Mouse (Mus musculus): Measurements from ENCODE around the gene Zgrf1. TPM values are rescaled to one million over a fixed set of nuclear protein-coding genes. Genes with fewer than 3 reads are reported as not detected.

Zgrf1 gene
- polyA plus RNA-seq, 1 experiment from 2014 or later, result 2.8 TPM

GRCm38 (mm10) chr3:127632531-127632930 lies 79.2 kb downstream of the Zgrf1 start:
- Histone ChIP-seq H3K27me3 (replicated peaks; ENCODE audit: control insufficient read depth, insufficient read depth, low read length) (peaks cover 28% of the 10 kb centered on the region), H3K27ac (ENCODE audit: low read depth, low read length) (no peak overlapping the region), H3K4me2 (ENCODE audit: low read length) (peak overlapping the region; percentile 93), H3K36me3 (ENCODE audit: control insufficient read depth, insufficient read depth, low read length) (no peaks in the 10 kb centered on the region), H3K4me3 (ENCODE audit: low read length) (peak overlapping the region; percentile 51), H3K4me1 (ENCODE audit: control insufficient read depth, insufficient read depth, low read depth, low read length) (peaks cover 23% of the 10 kb centered on the region), H3K9me3 (ENCODE audit: control insufficient read depth, low read length) (no peaks in the 10 kb centered on the region), H3K9ac (ENCODE audit: low read depth, low read length) (peak overlapping the region; percentile 60)
- ATAC-seq, result peak; percentile 73
- under 1% methylated on average over 28 of the region's 32 CpGs for WGBS

- ATAC-seq, result peak; percentile 57
- Histone ChIP-seq H3K27ac (ENCODE audit: low read depth, low read length) (no peak within 1 kb of the TSS), H3K27me3 (replicated peaks; ENCODE audit: control insufficient read depth, insufficient read depth, low read length) (peaks cover 30% of the 10 kb centered on the region), H3K9ac (ENCODE audit: low read depth, low read length) (peak within 1 kb of the TSS; percentile 60), H3K4me1 (ENCODE audit: control insufficient read depth, insufficient read depth, low read depth, low read length) (peaks cover 21% of the 10 kb centered on the region), H3K4me3 (ENCODE audit: low read length) (peak within 1 kb of the TSS; percentile 51), H3K36me3 (ENCODE audit: control insufficient read depth, insufficient read depth, low read length) (no peaks in the 10 kb centered on the region), H3K4me2 (ENCODE audit: low read length) (peak within 1 kb of the TSS; percentile 93), H3K9me3 (ENCODE audit: control insufficient read depth, low read length) (no peaks in the 10 kb centered on the region)
- under 1% methylated on average over 89 of the region's 92 CpGs for WGBS
Measured at GRCm38 (mm10) chr3:127633080-127634032, 80.1 kb downstream of the Zgrf1 start, which contains the start of gene Neurog2. TSS of gene Neurog2 (plus strand) at chr3:127633135.

- WGBS, result under 1% methylated on average over 50 of the region's 58 CpGs
- H3K27me3 ChIP-seq (replicated peaks; ENCODE audit: control insufficient read depth, insufficient read depth, low read length), result peaks cover 30% of the 10 kb centered on the region
Measured at GRCm38 (mm10) chr3:127634101-127634983, 81.1 kb downstream of the Zgrf1 start.

GRCm38 (mm10) chr3:127634984-127635349 lies 81.7 kb downstream of the Zgrf1 start:
- no peaks in the 10 kb centered on the region for H3K9me3 ChIP-seq (ENCODE audit: control insufficient read depth, low read length)
- H3K36me3 ChIP-seq (ENCODE audit: control insufficient read depth, insufficient read depth, low read length), result no peaks in the 10 kb centered on the region
- H3K27me3 ChIP-seq (replicated peaks; ENCODE audit: control insufficient read depth, insufficient read depth, low read length), result peaks cover 24% of the 10 kb centered on the region
- no peak overlapping the region for H3K27ac ChIP-seq (ENCODE audit: low read depth, low read length)
- 1% methylated on average over 3 of the region's 3 CpGs for WGBS
- no peak overlapping the region for H3K9ac ChIP-seq (ENCODE audit: low read depth, low read length)
- peaks cover 21% of the 10 kb centered on the region for H3K4me1 ChIP-seq (ENCODE audit: control insufficient read depth, insufficient read depth, low read depth, low read length)
- H3K4me2 ChIP-seq (ENCODE audit: low read length), result peak overlapping the region; percentile 93
- no peak for ATAC-seq
- no peak overlapping the region; the same call in 1 of the 2 replicates for H3K4me3 ChIP-seq (ENCODE audit: low read length)

More at GRCm38 (mm10) chr3:127634101-127634983, 81.1 kb downstream of the Zgrf1 start:
- H3K9ac ChIP-seq (ENCODE audit: low read depth, low read length), result peak overlapping the region; percentile 60; the same call in 1 of the 2 replicates
- peaks cover 19% of the 10 kb centered on the region for H3K4me1 ChIP-seq (ENCODE audit: control insufficient read depth, insufficient read depth, low read depth, low read length)
- no peak overlapping the region for H3K27ac ChIP-seq (ENCODE audit: low read depth, low read length)
- no peaks in the 10 kb centered on the region for H3K9me3 ChIP-seq (ENCODE audit: control insufficient read depth, low read length)
- ATAC-seq, result peak; percentile 86
- H3K4me3 ChIP-seq (ENCODE audit: low read length), result peak overlapping the region; percentile 51
- peak overlapping the region; percentile 93 for H3K4me2 ChIP-seq (ENCODE audit: low read length)
- no peaks in the 10 kb centered on the region for H3K36me3 ChIP-seq (ENCODE audit: control insufficient read depth, insufficient read depth, low read length)

DNA sequence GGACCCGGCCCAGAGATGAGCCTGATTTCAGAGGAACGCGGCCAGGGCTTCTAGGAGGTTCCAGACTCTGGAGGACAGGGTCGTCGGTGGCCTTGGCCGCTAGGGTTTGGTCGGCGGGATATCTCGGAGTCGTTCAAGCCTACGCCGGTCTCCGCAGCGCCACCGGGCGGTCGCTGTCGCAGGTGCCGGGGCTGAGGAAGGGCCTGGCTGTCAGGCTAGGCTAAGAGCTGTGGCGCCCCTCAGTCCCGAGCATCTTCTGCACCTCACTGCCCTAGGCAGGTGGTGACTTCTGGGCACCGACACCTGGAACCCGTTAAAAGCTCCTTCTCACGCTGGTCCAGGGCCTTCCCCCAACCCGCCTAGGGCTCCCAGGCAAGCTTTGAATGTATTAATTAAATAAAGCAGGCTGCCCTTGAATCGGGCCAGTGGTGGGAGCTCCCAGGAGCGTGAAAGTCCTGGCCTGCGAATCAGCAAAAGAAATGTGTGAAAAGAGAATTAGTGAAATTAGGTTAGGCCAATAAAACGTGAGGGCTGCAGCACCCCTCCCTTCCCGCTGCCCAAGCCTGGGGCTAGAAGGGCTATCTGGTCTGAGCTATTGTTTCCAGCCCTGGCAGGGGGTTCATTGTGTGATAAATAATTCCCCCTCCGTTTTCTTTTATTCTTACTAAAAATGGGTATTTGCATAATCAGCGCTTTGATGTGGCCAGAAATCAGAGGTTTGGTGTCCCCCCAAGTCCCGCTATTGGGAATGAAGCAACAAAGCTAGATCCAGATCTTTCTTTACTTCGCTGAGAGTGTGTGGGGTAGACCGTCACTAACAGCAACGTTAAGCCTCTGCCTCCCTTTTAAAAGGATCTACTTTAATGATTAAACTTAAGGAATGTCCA lies 86.8 kb downstream of the Zgrf1 start:
- no peak overlapping the region for H3K27ac ChIP-seq (ENCODE audit: low read depth, low read length)
- peaks cover 26% of the 10 kb centered on the region for H3K27me3 ChIP-seq (replicated peaks; ENCODE audit: control insufficient read depth, insufficient read depth, low read length)
- H3K4me2 ChIP-seq (ENCODE audit: low read length), result peak overlapping the region; percentile 48
- 2% methylated on average over 36 of the region's 36 CpGs for WGBS
- H3K9me3 ChIP-seq (ENCODE audit: control insufficient read depth, low read length), result no peaks in the 10 kb centered on the region
- peak; percentile 69 for ATAC-seq
- peaks cover 8% of the 10 kb centered on the region; the same call in 1 of the 2 replicates for H3K4me1 ChIP-seq (ENCODE audit: control insufficient read depth, insufficient read depth, low read depth, low read length)
- no peak overlapping the region for H3K9ac ChIP-seq (ENCODE audit: low read depth, low read length)
- H3K36me3 ChIP-seq (ENCODE audit: control insufficient read depth, insufficient read depth, low read length), result no peaks in the 10 kb centered on the region
- H3K4me3 ChIP-seq (ENCODE audit: low read length), result no peak overlapping the region; the same call in 1 of the 2 replicates

DNA sequence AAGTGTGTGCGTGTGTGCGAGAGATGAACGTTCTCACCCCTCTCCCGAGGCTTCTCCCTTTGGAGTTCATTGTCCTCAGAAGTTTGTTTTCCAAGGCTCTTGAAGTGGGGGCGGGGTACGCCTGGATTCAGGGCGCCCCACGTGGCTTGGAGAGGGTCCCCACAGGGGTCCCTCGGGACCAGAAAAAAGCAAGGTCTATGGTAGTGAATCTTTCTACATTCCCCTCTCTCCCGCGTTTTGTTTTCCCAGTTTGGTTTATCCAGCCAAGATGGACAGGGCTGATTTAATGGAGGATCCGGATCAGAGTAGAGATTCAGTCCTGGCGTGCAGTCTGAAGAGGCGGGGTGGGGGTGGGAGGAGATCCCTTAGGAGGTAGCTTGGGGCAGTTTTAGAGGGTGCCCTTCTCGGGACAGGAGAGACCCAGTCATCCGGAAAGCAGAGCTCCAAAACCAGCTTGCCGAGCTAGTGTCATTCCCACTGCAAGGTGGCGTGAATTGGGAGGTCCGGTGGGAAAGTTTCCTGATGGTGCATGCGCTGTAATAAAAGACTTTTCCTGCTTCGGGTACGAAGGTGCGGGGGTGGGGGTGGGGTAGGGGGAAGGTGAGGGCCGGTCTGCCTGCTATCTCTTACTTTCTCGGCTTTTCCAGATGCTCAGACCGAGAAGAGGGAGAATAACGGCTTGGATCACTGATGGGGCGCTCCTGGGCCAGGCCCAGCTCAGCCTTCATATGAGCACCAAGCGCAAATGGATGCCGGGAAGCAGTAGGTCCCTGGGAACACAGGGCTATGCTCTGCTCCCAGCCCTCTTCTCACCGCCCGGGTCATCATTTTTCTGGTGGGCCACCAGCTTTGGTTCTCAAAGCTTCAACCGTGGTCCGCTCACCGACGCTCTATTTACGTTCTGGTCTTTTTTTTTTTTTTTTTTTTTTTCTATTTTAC lies 87.7 kb downstream of the Zgrf1 start:
- WGBS, result 5% methylated on average over 37 of the region's 37 CpGs
- ATAC-seq, result peak; percentile 31; the same call in 1 of the 2 replicates
- peaks cover 27% of the 10 kb centered on the region for H3K27me3 ChIP-seq (replicated peaks; ENCODE audit: control insufficient read depth, insufficient read depth, low read length)
- peak overlapping the region; percentile 48 for H3K4me2 ChIP-seq (ENCODE audit: low read length)
- no peaks in the 10 kb centered on the region for H3K9me3 ChIP-seq (ENCODE audit: control insufficient read depth, low read length)
- no peaks in the 10 kb centered on the region for H3K36me3 ChIP-seq (ENCODE audit: control insufficient read depth, insufficient read depth, low read length)
- peaks cover 8% of the 10 kb centered on the region; the same call in 1 of the 2 replicates for H3K4me1 ChIP-seq (ENCODE audit: control insufficient read depth, insufficient read depth, low read depth, low read length)
- H3K27ac ChIP-seq (ENCODE audit: low read depth, low read length), result no peak overlapping the region
- H3K4me3 ChIP-seq (ENCODE audit: low read length), result peak overlapping the region; percentile 14; the same call in 1 of the 2 replicates
- H3K9ac ChIP-seq (ENCODE audit: low read depth, low read length), result no peak overlapping the region

GRCm38 (mm10) chr3:127642211-127642610 lies 88.9 kb downstream of the Zgrf1 start:
- Histone ChIP-seq H3K27me3 (replicated peaks; ENCODE audit: control insufficient read depth, insufficient read depth, low read length) (peaks cover 28% of the 10 kb centered on the region), H3K9me3 (ENCODE audit: control insufficient read depth, low read length) (no peaks in the 10 kb centered on the region), H3K36me3 (ENCODE audit: control insufficient read depth, insufficient read depth, low read length) (no peaks in the 10 kb centered on the region), H3K4me2 (ENCODE audit: low read length) (no peak overlapping the region), H3K9ac (ENCODE audit: low read depth, low read length) (no peak overlapping the region), H3K27ac (ENCODE audit: low read depth, low read length) (no peak overlapping the region), H3K4me1 (ENCODE audit: control insufficient read depth, insufficient read depth, low read depth, low read length) (peaks cover 8% of the 10 kb centered on the region; the same call in 1 of the 2 replicates), H3K4me3 (ENCODE audit: low read length) (no peak overlapping the region)
- ATAC-seq, result no peak
- 10% methylated on average over 5 of the region's 5 CpGs for WGBS

Data from hindbrain, embryonic 16.5 days (tissue).